Mouse (Mus musculus): ENCODE results near the gene L1cam.

L1cam gene

GRCm38 (mm10) chrX:73877014-73877413 lies 18.9 kb downstream of the L1cam start:
- DNase-seq = no peak

- DNase-seq = no peak
Measured at GRCm38 (mm10) chrX:73875881-73876280, 20.0 kb downstream of the L1cam start.

GRCm38 (mm10) chrX:73871956-73872355 lies 23.9 kb downstream of the L1cam start:
- no peak for DNase-seq

- no peak for DNase-seq
Measured at GRCm38 (mm10) chrX:73871474-73871873, 24.4 kb downstream of the L1cam start.

- no peak for DNase-seq
Measured at GRCm38 (mm10) chrX:73869334-73869733, 26.6 kb downstream of the L1cam start.

GRCm38 (mm10) chrX:73867852-73868251 lies 28.1 kb downstream of the L1cam start:
- DNase-seq = no peak

- DNase-seq = no peak
Measured at GRCm38 (mm10) chrX:73867256-73867655, 28.6 kb downstream of the L1cam start.

- DNase-seq = no peak
Measured at GRCm38 (mm10) chrX:73864692-73865091, 31.2 kb downstream of the L1cam start.

GRCm38 (mm10) chrX:73855087-73855408 lies 40.9 kb downstream of the L1cam start:
- no peak for DNase-seq

GRCm38 (mm10) chrX:73854326-73855086 lies 41.4 kb downstream of the L1cam start:
- no peak for DNase-seq

- DNase-seq = no peak
Measured at GRCm38 (mm10) chrX:73836691-73837090, 59.2 kb downstream of the L1cam start.

GRCm38 (mm10) chrX:73835731-73836130 lies 60.2 kb downstream of the L1cam start:
- no peak for DNase-seq

- peak; percentile 25 to 41 for DNase-seq
Measured at GRCm38 (mm10) chrX:73824185-73825151, 71.4 kb downstream of the L1cam start, which contains the start of gene Pdzd4. Gene Pdzd4 (minus strand): TSS chrX:73824969.

- no peak for DNase-seq
Measured at GRCm38 (mm10) chrX:73823747-73824146, 72.2 kb downstream of the L1cam start.

- no peak for DNase-seq
Measured at GRCm38 (mm10) chrX:73816596-73817314, 79.2 kb downstream of the L1cam start.

- no peak for DNase-seq
Measured at GRCm38 (mm10) chrX:73815072-73815471, 80.8 kb downstream of the L1cam start.

GRCm38 (mm10) chrX:73805814-73806213 lies 90.1 kb downstream of the L1cam start:
- no peak for DNase-seq
